Mouse (Mus musculus) urinary bladder, postnatal 4 days (tissue): ENCODE measurements at regions not wholly inside any gene's neighbourhood (a gene's known extent, or its start where the extent isn't known, plus 50 kb on each side); places are given as distances from the start of the nearest gene placed in this dataset.

ENCODE experiments used
- DNase-seq, 2 experiments: peaks; one replicate each; pipeline ENCODE4 v3.0.0; 2021 to 2022; ENCODE audit warnings: low spot score in 2 of 2

GRCm38 (mm10) chr5:133569096-133569495 lies 530.4 kb upstream of the Castor2 start:
- DNase-seq: no peak

- no peak for DNase-seq
These were observed 533.0 kb upstream of the Castor2 start for GRCm38 (mm10) chr5:133566506-133566905.

GRCm38 (mm10) chr5:133550657-133551056 lies 548.9 kb upstream of the Castor2 start:
- DNase-seq: no peak

- no peak for DNase-seq
These were observed 557.3 kb upstream of the Castor2 start for GRCm38 (mm10) chr5:133542217-133542616.

- DNase-seq: no peak
These were observed 566.8 kb upstream of the Castor2 start for GRCm38 (mm10) chr5:133532678-133533077.

DNA sequence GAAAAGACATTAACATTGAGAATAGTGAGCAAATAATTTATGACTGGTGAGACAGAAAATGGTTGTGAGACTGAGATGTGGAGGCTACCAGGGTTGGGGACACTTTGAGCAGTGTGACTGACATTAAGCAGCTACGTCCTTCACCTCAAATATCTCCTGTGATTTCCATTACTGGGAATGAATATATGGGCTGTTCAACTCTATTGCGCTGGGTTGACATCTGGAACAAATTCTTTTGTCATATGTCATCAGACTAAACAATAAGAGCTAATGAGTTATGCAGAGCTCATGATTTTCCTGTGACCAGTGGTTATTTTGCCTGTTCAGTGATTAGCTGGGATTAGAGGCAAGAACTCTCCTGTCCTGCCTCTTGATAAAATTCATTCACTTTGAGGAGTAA lies 593.9 kb upstream of the Castor2 start:
- no peak for DNase-seq

DNA sequence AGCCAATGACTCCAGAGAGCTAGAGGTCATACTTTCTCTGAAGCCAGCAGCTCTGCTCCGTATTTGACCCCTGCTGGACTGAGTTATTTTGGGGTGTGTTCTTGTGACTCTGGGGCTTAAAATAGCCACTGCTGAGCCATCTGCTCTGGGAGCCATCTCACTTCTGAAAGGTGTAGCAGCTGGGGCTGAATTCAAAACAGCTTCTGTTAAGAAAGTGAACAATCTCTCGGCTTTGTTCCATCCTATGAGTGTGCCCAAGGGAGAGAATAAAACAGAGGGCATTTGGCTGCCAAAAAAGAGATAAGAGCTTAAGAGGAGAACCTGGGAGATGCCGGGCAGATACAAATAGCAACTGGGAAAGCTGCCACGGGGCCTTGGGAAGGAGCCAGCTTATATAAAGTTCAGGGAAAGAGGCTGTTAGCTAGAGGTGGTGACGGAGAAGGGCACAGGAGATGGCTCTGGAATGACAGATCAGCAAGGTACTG lies 611.7 kb upstream of the Castor2 start:
- DNase-seq: peak in 1 of 2 experiments; percentile 21

DNA sequence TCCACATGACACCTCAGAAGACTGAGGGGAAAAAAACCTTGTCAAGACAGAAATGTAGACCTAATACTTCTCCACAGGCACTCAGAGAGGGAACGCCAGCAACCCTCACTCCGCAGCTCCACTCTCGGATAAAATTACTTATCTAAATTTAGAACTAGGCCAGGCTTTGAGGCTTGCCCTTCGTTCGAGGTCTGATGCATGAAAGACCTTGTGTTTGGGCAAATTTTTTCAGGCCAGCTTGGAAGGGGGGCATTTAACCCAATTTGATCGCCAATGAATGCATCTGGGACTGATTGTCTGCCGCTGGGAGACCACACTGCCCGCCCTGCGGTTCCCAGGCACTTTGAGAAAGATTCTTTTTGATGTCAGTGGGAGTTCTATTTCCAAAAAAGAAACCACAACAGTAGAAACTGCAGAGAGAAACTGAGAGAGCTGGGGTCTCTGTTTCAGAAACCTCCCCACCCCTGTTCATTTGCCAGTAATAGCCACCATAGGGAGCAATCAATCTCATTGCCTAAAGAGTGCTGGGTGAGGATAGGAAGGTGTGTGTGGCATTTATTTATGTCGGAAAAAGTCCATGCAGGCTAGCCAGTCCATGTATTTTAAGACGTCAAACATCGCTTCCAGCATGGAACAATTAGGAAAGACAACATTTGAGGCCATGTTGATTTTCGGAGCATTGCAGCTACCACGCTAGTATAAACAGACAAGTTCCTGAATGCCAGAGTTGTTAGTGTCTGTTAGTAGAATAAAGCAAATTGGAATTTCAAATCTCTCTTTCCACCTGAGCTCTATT lies 617.0 kb upstream of the Castor2 start:
- DNase-seq: no peak

- no peak for DNase-seq
These were observed 620.3 kb upstream of the Castor2 start for GRCm38 (mm10) chr5:133479205-133479604.

DNA sequence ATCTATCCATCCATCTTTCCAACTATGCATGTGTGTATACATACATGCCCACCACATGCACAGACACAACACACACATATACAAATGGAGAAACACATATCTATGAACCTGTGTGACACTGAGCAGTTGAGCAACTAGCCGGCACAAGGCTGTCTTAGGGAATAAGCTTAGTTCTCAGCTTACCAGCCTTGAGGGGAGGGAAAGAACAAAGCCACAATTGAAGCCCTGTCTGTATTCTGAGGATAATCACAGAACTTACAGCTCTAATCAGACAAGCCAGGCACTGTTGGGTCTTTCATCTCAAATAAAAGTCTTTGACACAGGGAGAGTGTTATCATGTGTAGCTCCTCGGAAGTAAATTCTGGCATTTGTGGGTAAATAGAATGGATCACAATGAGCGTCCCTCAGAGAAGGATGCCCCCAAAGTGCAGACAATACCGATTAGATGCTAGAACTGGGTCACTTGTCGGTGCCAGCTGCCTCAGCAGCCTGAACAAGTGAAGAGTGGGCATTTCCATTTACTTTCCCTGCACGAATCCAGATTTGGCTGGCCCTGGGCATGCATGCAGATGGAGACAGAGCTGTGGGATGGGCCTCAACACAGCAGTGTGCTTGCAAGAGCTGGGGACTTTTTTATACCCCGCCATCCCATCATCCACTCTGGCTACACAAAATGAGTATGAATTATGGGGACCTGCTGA lies 646.0 kb upstream of the Castor2 start:
- no peak for DNase-seq

- DNase-seq: no peak
These were observed 649.6 kb upstream of the Castor2 start for GRCm38 (mm10) chr5:133449926-133450325.

DNA sequence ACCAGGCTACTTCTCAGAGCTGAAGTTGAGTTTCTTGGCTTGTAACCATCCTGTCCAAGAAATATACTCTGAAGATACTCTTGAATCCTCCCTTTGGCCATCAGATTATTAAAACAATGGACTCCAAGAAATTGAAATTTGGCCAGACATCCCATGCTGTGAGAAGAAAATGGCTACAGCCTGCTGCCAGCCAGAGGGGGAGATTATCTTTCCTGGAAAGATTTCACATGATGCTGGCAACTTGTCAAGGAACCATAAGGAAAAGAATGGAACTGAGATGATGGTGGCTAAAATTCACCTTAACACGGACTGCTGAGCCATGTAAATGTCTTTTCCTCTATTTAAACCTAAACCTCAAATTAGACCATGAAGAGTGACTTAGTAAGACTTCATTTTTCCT lies 698.7 kb upstream of the Castor2 start:
- DNase-seq: no peak

GRCm38 (mm10) chr5:133389896-133390295 lies 709.6 kb upstream of the Castor2 start:
- no peak for DNase-seq

DNA sequence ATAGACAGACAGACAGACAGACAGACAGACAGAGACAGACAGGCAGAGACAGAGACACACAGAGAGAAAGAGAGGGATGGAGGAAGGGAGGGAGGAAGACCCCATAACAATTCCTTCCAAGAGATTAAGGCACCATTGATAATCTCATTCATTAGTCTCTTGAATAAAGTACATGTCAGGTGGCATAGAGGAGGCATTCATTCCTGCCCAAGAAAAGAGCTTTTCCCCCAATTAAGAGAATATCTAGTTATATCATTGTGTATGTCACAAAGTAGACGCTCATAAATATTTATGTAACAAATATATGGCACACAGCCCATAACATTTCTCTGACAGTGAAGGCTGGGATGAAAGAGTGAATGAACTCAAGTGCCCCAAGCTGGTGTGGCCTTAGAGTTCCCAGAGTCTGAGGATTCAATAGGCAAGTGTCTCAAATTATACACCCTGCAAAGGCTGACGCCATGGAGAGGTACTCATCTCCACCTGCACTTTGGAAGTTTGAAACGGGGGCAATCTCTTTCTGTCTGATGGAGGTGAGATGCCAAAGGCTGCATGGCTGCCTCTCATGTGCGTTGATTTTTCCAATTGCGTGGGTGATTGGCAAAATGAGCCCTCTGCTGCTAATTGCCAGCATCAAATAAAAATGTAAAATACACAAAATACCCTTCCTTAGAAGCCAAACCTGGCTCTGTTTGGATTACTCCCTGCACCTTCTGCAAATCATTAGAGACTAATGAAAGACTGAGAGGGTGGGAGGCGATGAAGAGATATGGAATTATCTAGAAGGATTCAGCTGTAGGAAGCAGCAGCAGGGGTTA lies 710.3 kb upstream of the Castor2 start:
- no peak for DNase-seq

DNA sequence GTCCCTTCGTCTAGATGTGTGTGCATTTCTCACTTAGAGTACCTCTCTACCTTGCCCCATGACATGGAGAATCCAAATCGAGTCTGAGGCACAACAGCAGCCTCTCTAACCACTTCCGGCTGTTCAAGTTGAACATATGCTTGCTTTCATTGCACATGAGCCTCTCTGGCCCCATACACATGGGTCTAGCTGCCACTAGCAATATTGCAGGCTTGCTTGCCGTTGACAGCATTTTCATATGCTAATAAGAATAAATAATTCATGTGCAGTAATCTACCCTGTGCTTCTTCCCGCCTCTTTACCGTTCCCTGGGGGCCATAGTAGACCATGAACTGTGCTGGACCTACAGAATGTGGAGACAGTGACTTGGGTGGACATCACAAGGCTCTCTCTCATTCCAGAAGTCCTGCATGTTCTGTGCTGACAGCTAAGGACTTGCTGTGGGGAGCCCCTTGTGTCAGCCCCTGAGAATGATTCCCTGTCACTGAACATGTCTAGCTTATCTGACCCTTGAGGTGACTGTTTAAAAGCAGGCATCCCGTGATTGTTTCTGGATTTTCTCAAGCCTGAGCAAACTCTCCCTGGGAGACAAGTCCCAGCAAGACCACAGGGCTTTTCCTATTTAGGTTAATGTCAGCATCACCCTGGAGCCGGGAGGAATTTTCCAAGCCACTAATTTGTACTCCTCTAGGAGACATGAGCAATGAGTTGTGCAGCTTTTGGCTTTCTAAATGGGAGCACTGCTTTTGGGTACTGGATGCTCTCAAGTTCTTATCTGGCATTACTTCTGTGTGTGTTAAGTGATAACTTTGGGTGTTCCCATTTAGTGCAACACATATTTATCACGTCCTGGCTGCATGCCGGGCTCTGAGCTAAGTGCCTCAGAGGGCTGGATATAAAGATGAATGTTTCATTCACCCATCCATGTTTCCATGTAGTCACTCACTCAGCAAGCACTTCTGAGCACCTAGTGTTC lies 713.8 kb upstream of the Castor2 start:
- DNase-seq: no peak

GRCm38 (mm10) chr5:133365771-133366170 lies 733.7 kb upstream of the Castor2 start:
- DNase-seq: no peak

DNA sequence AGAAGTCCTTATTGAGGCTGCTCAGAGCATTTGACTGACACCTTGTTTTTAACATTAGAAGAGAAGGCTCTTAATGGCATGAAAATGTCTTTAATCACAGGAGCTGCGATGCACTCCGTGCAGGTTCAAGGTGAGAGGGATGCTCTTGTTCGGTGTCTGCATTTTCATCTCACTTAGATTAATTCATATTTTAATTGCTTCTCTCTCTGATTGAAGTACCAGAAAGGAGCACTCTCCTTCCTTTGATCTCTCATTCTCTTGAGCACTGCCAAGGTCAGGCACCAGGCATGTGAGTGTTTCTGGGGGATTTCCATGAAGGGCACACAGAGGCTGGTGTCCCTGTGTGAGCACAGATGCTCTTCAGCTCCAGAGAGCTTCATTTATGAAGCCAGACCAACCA lies 752.0 kb upstream of the Castor2 start:
- no peak for DNase-seq

GRCm38 (mm10) chr5:133341973-133342372 lies 757.5 kb upstream of the Castor2 start:
- DNase-seq: no peak

GRCm38 (mm10) chr5:133320626-133321025 lies 777.5 kb upstream of the Auts2 start:
- DNase-seq: no peak

DNA sequence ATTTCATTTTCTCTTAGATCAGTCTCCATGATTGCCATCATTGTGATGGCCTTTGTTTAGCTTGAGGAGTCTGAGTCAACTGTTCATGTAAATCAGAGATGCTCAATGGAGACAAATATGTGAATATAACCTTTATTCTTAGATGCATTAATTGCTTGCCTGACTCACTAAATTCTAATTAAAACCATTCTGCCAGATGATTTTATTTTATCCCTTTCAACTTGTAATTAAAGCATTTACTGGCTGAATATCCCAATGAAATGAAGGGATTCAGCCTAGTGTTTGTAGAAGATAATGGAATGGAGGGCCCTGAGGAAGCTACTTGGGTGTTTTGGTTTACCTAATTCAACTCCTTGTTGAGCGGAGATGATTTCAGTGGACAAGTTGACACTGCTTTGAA lies 777.1 kb upstream of the Auts2 start:
- DNase-seq: no peak

- no peak for DNase-seq
These were observed 770.9 kb upstream of the Auts2 start for GRCm38 (mm10) chr5:133314031-133314430.
